In the genomic region with DNA sequence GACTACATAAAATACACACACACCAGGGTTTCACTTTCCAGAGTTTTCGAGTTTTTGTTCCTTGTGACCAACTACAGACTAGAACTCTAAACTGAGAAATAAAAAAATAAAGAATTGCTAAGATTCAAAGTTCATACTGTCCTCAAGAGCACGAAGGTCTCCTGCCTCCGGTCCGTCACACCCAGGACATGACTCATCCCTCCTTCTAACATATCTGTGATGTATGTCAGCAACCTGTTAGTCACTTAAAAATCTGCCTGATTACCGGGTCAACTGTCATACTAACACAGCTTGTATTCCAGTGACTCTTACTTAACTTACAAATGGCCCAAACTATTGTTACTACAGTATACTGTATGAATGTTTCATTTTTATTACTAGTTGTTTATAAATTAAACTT, we compare ENCODE assay signal across 22 mouse cellular contexts. TPM values are rescaled to one million over a fixed set of nuclear protein-coding genes. Genes with fewer than 3 reads are reported as not detected.
DNase-seq lines count a peak whose midpoint lies in the region; ATAC-seq and TF ChIP-seq lines count a peak whose summit lies in the region.
"Had no signal": no experiment of that assay in that cellular context is flagged by ENCODE, and none has a peak within 500 bp of the region (broad histone marks: within the 10 kb centered on the region; RNA-seq: fewer than 3 reads in every experiment).

No protein-coding gene starts in this region.

- intact Hi-C loops in heart, postnatal 25 days (cut with DNase I), result no loop called here

- peak; percentile 47 for ATAC-seq in intestine, embryonic 15.5 days
- ATAC-seq: forebrain, embryonic 16.5 days; inflammation-experienced regulatory T-cells, adult 6 months had no signal

- H3K9ac ChIP-seq in intestine, embryonic 15.5 days, result no peak overlapping the region
- H3K9ac ChIP-seq: embryonic facial prominence, embryonic 13.5 days; hindbrain, embryonic 12.5 days; kidney, embryonic 15.5 days; liver, embryonic 14.5 days; lung, embryonic 15.5 days had no signal

- H3K27ac ChIP-seq in intestine, embryonic 15.5 days, result no peak overlapping the region
- H3K27ac ChIP-seq in layer of hippocampus, adult 2 months, result no peak overlapping the region
- H3K27ac ChIP-seq: embryonic facial prominence, embryonic 13.5 days; hindbrain, embryonic 12.5 days; kidney, embryonic 15.5 days; liver, embryonic 14.5 days; lung, embryonic 15.5 days; macrophage; midbrain, embryonic 10.5 days had no signal

- no peaks in the 10 kb centered on the region for H3K9me3 ChIP-seq in intestine, embryonic 15.5 days
- H3K9me3 ChIP-seq: embryonic facial prominence, embryonic 13.5 days; G1E; hindbrain, embryonic 12.5 days; kidney, embryonic 15.5 days; lung, embryonic 15.5 days; midbrain, embryonic 10.5 days had no signal

- TF ChIP-seq CTCF in layer of hippocampus, adult 2 months (conservative IDR thresholded peaks at IDR 0.05), result no peak

- no peak overlapping the region for H3K4me3 ChIP-seq in intestine, embryonic 15.5 days (replicated peaks)
- H3K4me3 ChIP-seq in layer of hippocampus, adult 2 months, result no peak overlapping the region
- H3K4me3 ChIP-seq: embryonic facial prominence, embryonic 13.5 days; hindbrain, embryonic 12.5 days; kidney, embryonic 15.5 days; lung, embryonic 15.5 days; midbrain, embryonic 10.5 days had no signal

- H3K4me1 ChIP-seq in intestine, embryonic 15.5 days (replicated peaks), result peaks cover 9% of the 10 kb centered on the region

- WGBS in intestine, embryonic 15.5 days, result 66% methylated on average over 5 of the region's 5 CpGs

- H3K36me3 ChIP-seq in intestine, embryonic 15.5 days, result no peaks in the 10 kb centered on the region
- H3K36me3 ChIP-seq: embryonic facial prominence, embryonic 13.5 days; hindbrain, embryonic 12.5 days; kidney, embryonic 15.5 days; lung, embryonic 15.5 days; midbrain, embryonic 10.5 days had no signal

- H3K27me3 ChIP-seq in intestine, embryonic 15.5 days (replicated peaks), result no peaks in the 10 kb centered on the region
- H3K27me3 ChIP-seq: embryonic facial prominence, embryonic 13.5 days; hindbrain, embryonic 12.5 days; kidney, embryonic 15.5 days; lung, embryonic 15.5 days had no signal

- DNase-seq in adrenal gland, adult 8-10 months, result peak; percentile 43
- DNase-seq in adrenal gland, postnatal 25 days, result no peak
- DNase-seq in MN1 (ENCODE audit: low spot score), result peak; percentile 46
- DNase-seq in heart, postnatal 25 days (ENCODE audit: low spot score), result no peak
- no peak for DNase-seq in layer of hippocampus, adult 2 months (ENCODE audit: low spot score in 2 of 2)
- no peak for DNase-seq in layer of hippocampus, postnatal 14 days (ENCODE audit: low spot score in 2 of 2)
- DNase-seq: cerebellum, postnatal 10 days; heart, postnatal 10 days; kidney, postnatal 4 days; thymus, postnatal 25 days had no signal

- no peak overlapping the region for H3K4me2 ChIP-seq in intestine, embryonic 15.5 days (replicated peaks)
- H3K4me2 ChIP-seq: embryonic facial prominence, embryonic 13.5 days; heart, embryonic 11.5 days; hindbrain, embryonic 12.5 days; kidney, embryonic 15.5 days; lung, embryonic 15.5 days had no signal

RNA-seq across cellular contexts. Expression of a gene that starts 21.7 kb away (rescaled TPM):
- 100 to 1,000 TPM; 102 to 222 (median 154) TPM for total RNA-seq in adrenal gland, adult 8-10 months (2022)
- total RNA-seq in adrenal gland, postnatal 25 days (2021), result 144 and 186 TPM in 2 replicates
- 209 and 230 TPM in 2 replicates for polyA plus RNA-seq in intestine, embryonic 15.5 days (2015; fragmentation: Nextera tagmentation; extraction: Ambion mirVana)
- 100 to 1,000 TPM; 145 to 152 TPM for total RNA-seq in heart, postnatal 25 days (2021)
- total RNA-seq in layer of hippocampus, adult 2 months (2021), result 10 to 100 TPM; 57.3 to 61.4 TPM
- total RNA-seq in layer of hippocampus, postnatal 14 days (2021), result 10 to 100 TPM; 73.1 to 76.8 TPM

RNA-seq across cellular contexts. Expression of a gene that starts 25.0 kb away (rescaled TPM):
- 10 to 100 TPM; 63.6 to 83.8 (median 65.6) TPM for total RNA-seq in adrenal gland, adult 8-10 months (2022)
- 33.8 and 58.8 TPM in 2 replicates for total RNA-seq in adrenal gland, postnatal 25 days (2021)
- polyA plus RNA-seq in intestine, embryonic 15.5 days (2015; fragmentation: Nextera tagmentation; extraction: Ambion mirVana), result 21.3 and 21.4 TPM in 2 replicates
- total RNA-seq in heart, postnatal 25 days (2021), result 10 to 100 TPM; 56.7 to 68.6 TPM
- total RNA-seq in layer of hippocampus, adult 2 months (2021), result 10 to 100 TPM; 65.3 to 67.2 TPM
- total RNA-seq in layer of hippocampus, postnatal 14 days (2021), result 10 to 100 TPM; 54.2 to 67.8 TPM

RNA-seq across cellular contexts. Expression of a gene that starts 51.2 kb away (rescaled TPM):
- total RNA-seq in adrenal gland, adult 8-10 months (2022), result 10 to 100 TPM; 70.7 to 98.8 (median 74.0) TPM
- total RNA-seq in adrenal gland, postnatal 25 days (2021), result 66.2 and 77.8 TPM in 2 replicates
- 127 and 130 TPM in 2 replicates for polyA plus RNA-seq in intestine, embryonic 15.5 days (2015; fragmentation: Nextera tagmentation; extraction: Ambion mirVana)
- total RNA-seq in heart, postnatal 25 days (2021), result 10 to 100 TPM; 26.1 to 27.2 TPM
- 10 to 100 TPM; 74.6 to 80.0 TPM for total RNA-seq in layer of hippocampus, adult 2 months (2021)
- total RNA-seq in layer of hippocampus, postnatal 14 days (2021), result 10 to 100 TPM; 83.4 to 86.0 TPM

Comparison
In these comparisons a context has a peak if more than half of its experiments do, and no peak if none do; other contexts are left out.
1. DNase-seq: peak in adrenal gland, adult 8-10 months (single experiment) and MN1 (single experiment); none in adrenal gland, postnatal 25 days (single experiment), heart, postnatal 25 days (single experiment), layer of hippocampus, adult 2 months (0 of 2) and layer of hippocampus, postnatal 14 days (0 of 2).